Mouse (Mus musculus) embryo, embryonic 11.5 days (tissue): ENCODE measurements at regions not wholly inside any gene's neighbourhood (a gene's known extent, or its start where the extent isn't known, plus 50 kb on each side); places are given as distances from the start of the nearest gene placed in this dataset.

Experiments
- DNase-seq: peaks from one replicate; pipeline ENCODE4 v3.0.0-alpha.2; 2012; ENCODE audit warnings: low read depth, low spot score

DNA sequence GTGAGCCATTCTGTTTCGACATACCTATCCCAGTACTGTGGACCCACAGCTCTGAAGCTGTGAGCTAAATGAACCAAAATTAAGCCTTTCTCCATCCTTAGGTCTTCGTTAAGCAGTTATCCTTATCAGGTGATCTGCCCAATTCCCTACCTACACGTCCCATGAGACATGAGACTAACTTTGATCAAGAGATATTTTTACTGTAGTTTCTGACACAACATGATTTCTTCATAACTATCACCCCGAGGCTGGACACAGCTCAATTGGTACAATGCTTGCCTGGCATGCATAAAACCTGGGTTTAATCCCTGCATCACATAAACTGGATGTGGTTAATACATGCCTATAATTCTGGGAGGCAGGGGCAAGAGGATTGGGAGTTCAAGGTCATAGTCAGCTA lies 82.2 kb upstream of the Elovl6 start:
- DNase-seq: no peak

GRCm38 (mm10) chr3:129450671-129451070 lies 81.5 kb upstream of the Elovl6 start:
- no peak for DNase-seq

GRCm38 (mm10) chr3:129470088-129470487 lies 62.1 kb upstream of the Elovl6 start:
- DNase-seq: no peak

DNA sequence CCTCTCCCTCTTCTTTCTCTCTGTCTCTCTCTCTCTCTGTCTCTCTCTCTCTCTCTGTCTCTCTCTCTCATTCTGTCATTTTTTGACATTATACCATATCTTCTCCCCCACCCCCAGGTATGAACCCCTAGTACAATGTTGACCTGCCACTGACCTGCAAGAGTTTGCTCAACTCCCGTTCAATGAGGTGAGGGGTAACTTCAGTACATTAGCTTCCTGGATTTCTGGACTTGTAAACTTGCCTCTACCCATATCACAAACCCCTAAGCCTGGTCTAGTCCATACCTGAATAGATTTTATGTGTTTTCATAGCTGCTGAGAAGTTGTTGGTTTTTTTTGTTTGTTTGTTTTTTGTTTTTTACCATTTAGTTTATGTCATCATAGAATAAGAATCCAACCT lies 60.8 kb upstream of the Elovl6 start:
- no peak for DNase-seq

GRCm38 (mm10) chr3:129472008-129472407 lies 60.1 kb upstream of the Elovl6 start:
- DNase-seq: no peak

DNA sequence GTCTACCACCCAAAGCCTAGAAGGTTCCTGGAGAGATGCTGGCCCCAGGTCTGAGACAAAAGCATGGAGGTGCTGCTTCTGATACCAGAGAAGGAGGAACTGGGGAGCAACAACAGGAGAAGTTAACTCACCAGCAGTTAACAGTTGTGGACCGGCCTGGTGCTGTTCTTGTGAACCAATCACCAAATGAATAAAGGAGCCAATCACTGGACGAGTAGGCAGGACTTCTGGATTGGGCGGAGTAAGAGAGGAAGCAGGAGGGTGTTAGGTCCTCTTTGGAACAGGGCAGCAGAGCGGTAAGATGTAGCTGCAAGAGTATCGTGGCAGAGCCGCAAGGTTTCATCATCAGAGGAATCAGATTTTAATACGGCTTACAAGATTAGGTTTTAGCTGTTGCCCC lies 57.7 kb upstream of the Elovl6 start:
- no peak for DNase-seq

DNA sequence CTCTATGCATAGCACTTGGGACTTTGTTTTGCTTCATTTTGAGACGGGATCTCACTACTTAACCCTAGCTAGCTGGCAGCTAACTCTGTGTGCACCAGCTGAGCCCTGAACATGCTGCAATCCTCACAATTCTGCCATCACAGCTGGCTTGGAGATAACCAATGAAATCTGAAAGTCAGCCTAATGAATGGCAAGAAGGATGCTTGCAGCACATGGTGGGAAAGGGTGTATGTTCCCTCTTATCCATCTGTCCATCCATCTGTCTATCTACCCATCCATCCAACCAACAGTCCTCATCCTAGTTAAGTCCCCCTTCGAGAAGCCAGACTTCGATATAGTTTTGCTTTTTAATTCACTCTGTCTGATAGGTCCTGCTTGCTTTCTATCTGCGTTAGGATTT lies 55.9 kb upstream of the Elovl6 start:
- DNase-seq: no peak

GRCm38 (mm10) chr3:129478093-129478492 lies 54.1 kb upstream of the Elovl6 start:
- DNase-seq: no peak

DNA sequence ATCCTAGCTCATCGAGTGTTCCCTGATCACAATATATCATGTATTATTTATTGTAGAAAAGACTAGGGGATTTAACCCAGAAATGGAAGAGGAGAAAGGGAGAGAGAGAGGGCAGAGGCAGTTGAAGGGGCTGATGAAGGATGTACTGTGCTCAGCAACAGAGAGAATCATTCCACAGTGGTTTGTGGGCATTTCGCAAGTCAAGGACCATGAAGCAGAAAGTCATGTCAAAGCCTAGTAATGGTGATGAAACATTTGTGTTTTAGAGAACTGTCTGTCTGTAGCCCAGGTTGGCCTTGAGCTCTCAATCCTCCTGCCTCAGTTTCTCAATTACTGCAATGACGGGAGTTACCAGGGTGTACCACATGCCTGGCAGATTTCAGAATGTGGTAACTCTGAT lies 50.9 kb upstream of the Elovl6 start:
- DNase-seq: no peak
